Mouse (Mus musculus) embryonic facial prominence, embryonic 12.5 days (tissue): Measurements from ENCODE around the gene Ikzf3. TPM values are rescaled to one million over a fixed set of nuclear protein-coding genes. Genes with fewer than 3 reads are reported as not detected.
A peak's percentile ranks its signal among the peaks of the same experiment; 100 is the strongest.

Experiments
- ATAC-seq: fragments of 200-750 bp; cut with Nextera tagmentation; 2 replicates; pipeline ENCODE4 v1.8.0; 2017; ENCODE audit not compliant: insufficient number of reproducible peaks, insufficient read depth, low FRiP score, low TSS enrichment
- H3K27ac ChIP-seq: fragments of 300-500 bp; sonication (generic); 2 replicates; pipeline ENCODE4 v1.5.1; 2016; ENCODE audit warnings: mild to moderate bottlenecking
- H3K27me3 ChIP-seq: fragments of 300-500 bp; sonication (generic); 2 replicates; pipeline ENCODE4 v1.6.1; 2016; ENCODE audit warnings: mild to moderate bottlenecking, moderate library complexity
- H3K36me3 ChIP-seq: fragments of 300-500 bp; sonication (generic); 2 replicates; pipeline ENCODE4 v1.6.1; 2016; ENCODE audit warnings: mild to moderate bottlenecking
- H3K4me1 ChIP-seq: fragments of 300-500 bp; sonication (generic); 2 replicates; pipeline ENCODE4 v1.6.1; 2016
- H3K4me2 ChIP-seq: fragments of 300-500 bp; sonication (generic); replicated peaks from 2 replicates; pipeline ENCODE4 v1.6.1; 2016; ENCODE audit warnings: mild to moderate bottlenecking, moderate library complexity
- H3K4me3 ChIP-seq: fragments of 300-500 bp; sonication (generic); 2 replicates; pipeline ENCODE4 v1.5.1; 2016; ENCODE audit warnings: mild to moderate bottlenecking
- H3K9ac ChIP-seq: fragments of 300-500 bp; sonication (generic); 2 replicates; pipeline ENCODE4 v1.6.1; 2016; ENCODE audit warnings: mild to moderate bottlenecking, moderate library complexity
- H3K9me3 ChIP-seq: fragments of 300-500 bp; sonication (generic); 2 replicates; pipeline ENCODE4 v1.6.1; 2016; ENCODE audit warnings: mild to moderate bottlenecking, moderate library complexity
- WGBS: fragments of 180-500 bp; shearing (Covaris S2); methylation state at CpG from one replicate; pipeline ENCODE4 v1.1.7; 2016; 5-methylcytosine and 5-hydroxymethylcytosine counted together
- polyA plus RNA-seq: library from polyadenylated mRNA; unstranded; fragments of >200 nt; fragmentation: Nextera tagmentation; extraction: Ambion mirVana; gene quantifications from 2 replicates; pipeline ENCODE4 v1.2.1, GENCODE M21; 2016

The Ikzf3 gene
- polyA plus RNA-seq, 1 experiment from 2014 or later, result 0.47 TPM

DNA sequence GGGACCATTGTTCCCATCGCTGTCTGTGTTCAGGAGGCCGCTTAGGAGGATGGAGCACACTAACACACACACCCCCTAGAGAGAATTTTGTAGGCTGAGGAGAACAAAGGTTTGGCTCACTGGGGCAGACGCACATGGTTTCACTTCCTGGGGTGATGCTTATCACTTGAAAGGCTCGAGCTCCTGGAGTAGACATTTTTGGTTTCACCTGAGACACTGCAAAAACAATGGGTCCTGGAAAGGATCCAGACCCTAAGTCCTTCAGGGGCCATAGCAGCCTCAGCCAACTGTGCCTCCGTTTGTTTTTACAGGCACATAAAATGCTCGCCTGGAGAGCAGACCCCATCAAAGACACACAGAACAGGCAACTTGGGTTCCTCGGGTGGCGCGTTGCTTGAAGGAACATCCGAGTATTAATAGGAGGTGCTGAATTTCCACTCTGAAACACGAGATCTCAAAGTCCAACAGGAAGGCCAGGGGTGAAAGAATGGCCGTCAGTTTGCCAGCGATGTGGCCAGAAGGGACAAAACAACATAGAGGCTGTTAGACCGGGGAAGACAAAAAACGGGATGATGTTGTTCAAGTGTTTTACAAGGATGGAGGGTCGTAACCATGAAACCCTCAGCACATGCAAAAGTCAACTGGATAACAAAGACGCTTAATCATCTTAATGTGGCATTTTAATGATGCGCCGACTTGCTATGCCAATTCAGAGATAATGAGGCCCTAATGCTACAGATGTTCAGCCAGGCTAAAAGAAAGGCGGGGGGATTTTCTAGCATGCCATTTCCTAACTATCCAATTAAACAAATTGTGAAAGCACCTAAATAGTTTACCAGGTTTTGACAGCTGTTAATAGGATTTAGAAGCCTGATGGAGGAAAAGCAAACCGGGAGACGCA, 48.2 kb downstream of the Ikzf3 start:
- Histone ChIP-seq H3K27me3 (peaks cover 10% of the 10 kb centered on the region; the same call in 1 of the 2 replicates), H3K4me3 (no peak overlapping the region), H3K9me3 (no peaks in the 10 kb centered on the region), H3K36me3 (no peaks in the 10 kb centered on the region), H3K4me1 (peaks cover 17% of the 10 kb centered on the region), H3K4me2 (peak overlapping the region; percentile 27), H3K9ac (no peak overlapping the region), H3K27ac (peak overlapping the region; percentile 36; the same call in 1 of the 2 replicates)
- ATAC-seq, result no peak
- 34% methylated on average over 22 of the region's 22 CpGs for WGBS

- H3K9ac ChIP-seq, result no peak overlapping the region
- peaks cover 10% of the 10 kb centered on the region; the same call in 1 of the 2 replicates for H3K27me3 ChIP-seq
- H3K9me3 ChIP-seq, result no peaks in the 10 kb centered on the region
- H3K4me3 ChIP-seq, result no peak overlapping the region
- WGBS, result 88% methylated on average over 5 of the region's 5 CpGs
- peaks cover 17% of the 10 kb centered on the region for H3K4me1 ChIP-seq
- H3K4me2 ChIP-seq, result no peak overlapping the region
- ATAC-seq, result no peak
- no peaks in the 10 kb centered on the region for H3K36me3 ChIP-seq
- H3K27ac ChIP-seq, result no peak overlapping the region
Observed at GRCm38 (mm10) chr11:98495176-98495719, 50.6 kb downstream of the Ikzf3 start.

GRCm38 (mm10) chr11:98493394-98493793, 52.4 kb downstream of the Ikzf3 start:
- 66% methylated on average over 9 of the region's 9 CpGs for WGBS
- no peak overlapping the region for H3K4me2 ChIP-seq

DNA sequence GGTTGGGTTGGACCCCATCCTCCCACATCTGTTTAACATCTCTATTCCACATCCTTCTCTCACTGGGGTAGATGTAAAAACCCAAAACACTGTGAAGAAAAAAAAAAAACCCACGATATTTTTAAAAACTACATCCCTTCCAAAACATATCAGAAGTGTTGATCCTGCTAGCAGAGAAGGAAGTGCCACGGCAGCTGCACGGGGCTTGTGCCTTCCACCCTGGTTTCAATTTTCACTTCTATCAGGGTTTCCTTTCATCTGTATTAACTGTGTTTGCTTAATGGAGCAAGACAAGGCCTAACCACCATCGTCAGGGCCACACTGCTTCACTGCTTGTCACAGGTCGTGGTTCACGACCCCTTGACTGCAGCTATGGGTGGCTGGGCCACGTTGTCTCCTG, 52.9 kb downstream of the Ikzf3 start:
- no peak for ATAC-seq
- no peak overlapping the region for H3K4me2 ChIP-seq

More at GRCm38 (mm10) chr11:98493394-98493793, 52.4 kb downstream of the Ikzf3 start:
- H3K4me1 ChIP-seq, result peaks cover 17% of the 10 kb centered on the region
- peaks cover 10% of the 10 kb centered on the region; the same call in 1 of the 2 replicates for H3K27me3 ChIP-seq
- no peak overlapping the region for H3K4me3 ChIP-seq
- ATAC-seq, result no peak
- no peaks in the 10 kb centered on the region for H3K9me3 ChIP-seq
- H3K27ac ChIP-seq, result no peak overlapping the region
- no peaks in the 10 kb centered on the region for H3K36me3 ChIP-seq
- no peak overlapping the region for H3K9ac ChIP-seq

GRCm38 (mm10) chr11:98491571-98491970, 54.3 kb downstream of the Ikzf3 start:
- H3K36me3 ChIP-seq, result no peaks in the 10 kb centered on the region
- peaks cover 9% of the 10 kb centered on the region; the same call in 1 of the 2 replicates for H3K4me1 ChIP-seq
- no peak overlapping the region for H3K27ac ChIP-seq
- H3K9ac ChIP-seq, result no peak overlapping the region
- H3K27me3 ChIP-seq, result peaks cover 10% of the 10 kb centered on the region; the same call in 1 of the 2 replicates
- WGBS, result 82% methylated on average over 7 of the region's 7 CpGs
- H3K4me3 ChIP-seq, result no peak overlapping the region
- H3K9me3 ChIP-seq, result no peaks in the 10 kb centered on the region
- H3K4me2 ChIP-seq, result no peak overlapping the region
- no peak for ATAC-seq

More for the DNA sequence above, 52.9 kb downstream of the Ikzf3 start:
- H3K4me3 ChIP-seq, result no peak overlapping the region
- H3K9me3 ChIP-seq, result no peaks in the 10 kb centered on the region
- H3K4me1 ChIP-seq, result peaks cover 17% of the 10 kb centered on the region
- WGBS, result 11% methylated on average over 7 of the region's 7 CpGs
- H3K36me3 ChIP-seq, result no peaks in the 10 kb centered on the region
- H3K27ac ChIP-seq, result no peak overlapping the region
- peaks cover 10% of the 10 kb centered on the region; the same call in 1 of the 2 replicates for H3K27me3 ChIP-seq
- no peak overlapping the region for H3K9ac ChIP-seq

DNA sequence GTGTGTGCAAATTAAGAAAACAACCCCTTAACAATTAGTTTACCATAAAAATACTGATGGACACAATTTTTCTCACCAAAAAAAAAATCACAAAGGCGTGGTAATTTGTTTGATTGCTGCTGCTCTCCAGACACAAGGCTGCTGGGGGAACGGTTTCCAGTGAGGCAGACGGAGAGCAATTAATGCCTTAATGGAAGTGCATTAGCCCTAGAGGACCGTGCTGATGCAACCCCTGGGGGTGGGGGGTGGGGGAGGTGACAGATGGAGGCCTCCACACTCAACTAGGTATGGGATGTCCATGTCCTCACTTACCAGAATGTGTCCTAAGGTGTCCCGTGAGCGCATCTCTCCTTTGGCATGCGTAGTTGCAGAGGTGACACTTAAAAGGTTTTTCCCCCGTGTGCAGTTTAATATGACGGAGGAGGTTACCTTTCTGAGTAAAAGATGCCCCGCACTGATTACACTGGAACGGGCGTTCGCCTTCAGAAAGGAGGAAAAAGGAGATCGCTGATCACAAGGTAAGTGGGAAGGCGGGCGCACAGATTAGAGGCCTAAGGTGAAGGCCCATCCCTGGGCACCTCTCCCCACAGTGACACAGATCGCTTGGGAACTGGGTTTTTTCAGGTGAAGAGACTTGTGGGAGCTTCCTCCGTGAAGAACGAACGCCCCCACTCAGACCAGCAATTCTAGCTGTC, 57.1 kb downstream of the Ikzf3 start:
- Histone ChIP-seq H3K4me1 (peaks cover 8% of the 10 kb centered on the region; the same call in 1 of the 2 replicates), H3K36me3 (no peaks in the 10 kb centered on the region), H3K27ac (no peak overlapping the region), H3K9ac (no peak overlapping the region), H3K9me3 (no peaks in the 10 kb centered on the region), H3K4me2 (no peak overlapping the region), H3K27me3 (no peaks in the 10 kb centered on the region), H3K4me3 (no peak overlapping the region)
- no peak for ATAC-seq
- 63% methylated on average over 20 of the region's 20 CpGs for WGBS

GRCm38 (mm10) chr11:98487526-98488040, 58.2 kb downstream of the Ikzf3 start:
- Histone ChIP-seq H3K4me3 (no peak overlapping the region), H3K27me3 (no peaks in the 10 kb centered on the region), H3K9ac (no peak overlapping the region), H3K27ac (no peak overlapping the region), H3K4me1 (no peaks in the 10 kb centered on the region), H3K4me2 (no peak overlapping the region), H3K9me3 (no peaks in the 10 kb centered on the region), H3K36me3 (no peaks in the 10 kb centered on the region)
- 54% methylated on average over 4 of the region's 5 CpGs for WGBS
- no peak for ATAC-seq

DNA sequence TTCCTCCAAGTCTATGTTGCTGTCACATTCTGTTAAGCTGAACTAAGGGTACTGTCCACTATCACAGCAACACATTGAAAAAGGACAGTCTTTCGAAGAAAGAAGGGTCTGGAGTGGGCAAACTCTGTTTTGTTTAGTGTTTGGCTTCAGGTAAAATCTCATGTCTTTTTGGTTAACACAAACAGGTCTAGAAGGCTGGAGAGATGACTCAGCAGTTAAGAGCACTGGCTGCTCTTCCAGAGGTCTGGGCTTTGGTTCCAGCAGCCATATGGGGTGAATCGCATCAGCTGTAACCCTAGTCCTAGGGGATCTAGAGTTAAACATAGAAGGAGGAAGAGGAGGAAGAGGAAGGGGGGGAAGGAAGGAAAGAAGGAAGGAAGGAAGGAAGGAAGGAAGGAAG, 60.1 kb downstream of the Ikzf3 start:
- Histone ChIP-seq H3K9me3 (no peaks in the 10 kb centered on the region), H3K9ac (no peak overlapping the region), H3K4me2 (no peak overlapping the region), H3K27me3 (no peaks in the 10 kb centered on the region), H3K36me3 (no peaks in the 10 kb centered on the region), H3K4me3 (no peak overlapping the region), H3K27ac (no peak overlapping the region), H3K4me1 (no peaks in the 10 kb centered on the region)
- ATAC-seq, result no peak
- 89% methylated on average over 2 of the region's 2 CpGs for WGBS

- H3K36me3 ChIP-seq, result no peaks in the 10 kb centered on the region
- 84% methylated on average over 10 of the region's 10 CpGs for WGBS
- no peaks in the 10 kb centered on the region for H3K9me3 ChIP-seq
- H3K4me1 ChIP-seq, result no peaks in the 10 kb centered on the region
- ATAC-seq, result no peak
- H3K27me3 ChIP-seq, result no peaks in the 10 kb centered on the region
- H3K27ac ChIP-seq, result no peak overlapping the region
- no peak overlapping the region for H3K9ac ChIP-seq
- no peak overlapping the region for H3K4me3 ChIP-seq
- no peak overlapping the region for H3K4me2 ChIP-seq
Observed at GRCm38 (mm10) chr11:98482067-98482466, 63.8 kb downstream of the Ikzf3 start.

DNA sequence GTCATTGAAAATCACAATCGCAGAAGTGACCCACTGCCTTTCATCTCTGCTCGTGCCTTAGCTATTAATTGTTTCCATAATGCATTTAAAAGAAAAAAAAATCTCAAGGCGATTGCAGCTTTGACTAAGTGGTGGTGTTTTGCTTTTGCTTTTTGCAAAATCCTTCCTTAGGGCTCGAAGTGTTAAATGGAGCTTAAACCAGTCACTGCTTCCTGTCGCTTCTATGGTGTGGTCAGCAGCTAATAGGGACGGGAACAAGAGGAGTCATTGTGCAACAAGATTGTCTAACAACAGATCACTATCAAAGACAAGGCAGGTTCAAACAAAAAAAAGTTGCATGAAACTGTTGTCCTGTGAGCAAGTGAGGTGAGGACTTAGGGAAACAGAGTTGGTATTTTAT, 64.6 kb downstream of the Ikzf3 start:
- no peak for ATAC-seq
- WGBS, result 38% methylated on average over 6 of the region's 6 CpGs

GRCm38 (mm10) chr11:98479940-98480497, 65.8 kb downstream of the Ikzf3 start:
- Histone ChIP-seq H3K4me2 (no peak overlapping the region), H3K36me3 (no peaks in the 10 kb centered on the region), H3K27me3 (no peaks in the 10 kb centered on the region), H3K4me1 (no peaks in the 10 kb centered on the region), H3K4me3 (no peak overlapping the region), H3K27ac (no peak overlapping the region), H3K9ac (no peak overlapping the region), H3K9me3 (no peaks in the 10 kb centered on the region)
- ATAC-seq, result no peak
- WGBS, result 84% methylated on average over 12 of the region's 12 CpGs

More for the DNA sequence above, 64.6 kb downstream of the Ikzf3 start:
- H3K4me3 ChIP-seq, result no peak overlapping the region
- H3K36me3 ChIP-seq, result no peaks in the 10 kb centered on the region
- no peak overlapping the region for H3K27ac ChIP-seq
- H3K9ac ChIP-seq, result no peak overlapping the region
- no peaks in the 10 kb centered on the region for H3K4me1 ChIP-seq
- no peaks in the 10 kb centered on the region for H3K27me3 ChIP-seq
- no peak overlapping the region for H3K4me2 ChIP-seq
- no peaks in the 10 kb centered on the region for H3K9me3 ChIP-seq
